Mouse (Mus musculus) retina, embryonic 14.5 days (tissue): Measurements from ENCODE around the gene Zbtb20.
A peak's percentile ranks its signal among the peaks of the same experiment; 100 is the strongest.

Experiments
- DNase-seq: peaks from one replicate; pipeline ENCODE4 v3.0.0-alpha.2; 2015; ENCODE audit warnings: low spot score

Zbtb20 gene

DNA sequence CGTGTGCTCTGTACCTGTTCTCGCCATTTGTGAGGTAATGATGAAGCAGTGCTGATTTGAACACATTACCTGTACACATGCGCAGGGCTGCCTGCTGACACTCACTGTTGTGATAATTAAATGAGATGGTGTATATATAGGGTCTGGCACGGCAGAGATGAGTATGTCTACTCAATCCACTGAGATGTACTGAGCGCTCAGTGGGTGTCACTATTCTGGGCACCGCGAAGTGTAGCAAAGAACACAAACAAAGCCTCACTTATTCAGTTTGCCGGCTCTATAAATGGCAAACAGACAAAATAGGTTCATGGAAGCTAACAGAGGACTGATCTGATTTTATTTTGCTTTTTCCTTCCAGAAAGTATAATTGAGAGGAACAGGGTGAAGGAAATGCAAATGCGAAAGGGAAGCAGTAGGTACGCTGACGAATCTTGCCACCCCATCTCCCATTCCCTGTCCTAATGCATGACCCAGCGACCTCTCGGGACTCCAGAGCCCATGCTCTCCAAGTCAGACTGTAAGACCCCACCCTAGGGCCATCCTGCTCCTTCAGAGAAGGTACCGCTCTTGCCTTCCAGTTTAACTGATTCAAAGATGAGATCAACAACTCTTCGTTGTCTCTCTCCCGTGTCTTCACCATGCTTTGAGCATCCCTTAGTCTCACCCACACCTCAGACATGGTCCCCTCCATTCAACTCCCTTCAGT lies 695.8 kb downstream of the Zbtb20 start:
- DNase-seq, result no peak

- no peak for DNase-seq
Measured at GRCm38 (mm10) chr16:43572171-43572570, 696.5 kb downstream of the Zbtb20 start.

GRCm38 (mm10) chr16:43572766-43573165 lies 697.1 kb downstream of the Zbtb20 start:
- DNase-seq, result no peak

DNA sequence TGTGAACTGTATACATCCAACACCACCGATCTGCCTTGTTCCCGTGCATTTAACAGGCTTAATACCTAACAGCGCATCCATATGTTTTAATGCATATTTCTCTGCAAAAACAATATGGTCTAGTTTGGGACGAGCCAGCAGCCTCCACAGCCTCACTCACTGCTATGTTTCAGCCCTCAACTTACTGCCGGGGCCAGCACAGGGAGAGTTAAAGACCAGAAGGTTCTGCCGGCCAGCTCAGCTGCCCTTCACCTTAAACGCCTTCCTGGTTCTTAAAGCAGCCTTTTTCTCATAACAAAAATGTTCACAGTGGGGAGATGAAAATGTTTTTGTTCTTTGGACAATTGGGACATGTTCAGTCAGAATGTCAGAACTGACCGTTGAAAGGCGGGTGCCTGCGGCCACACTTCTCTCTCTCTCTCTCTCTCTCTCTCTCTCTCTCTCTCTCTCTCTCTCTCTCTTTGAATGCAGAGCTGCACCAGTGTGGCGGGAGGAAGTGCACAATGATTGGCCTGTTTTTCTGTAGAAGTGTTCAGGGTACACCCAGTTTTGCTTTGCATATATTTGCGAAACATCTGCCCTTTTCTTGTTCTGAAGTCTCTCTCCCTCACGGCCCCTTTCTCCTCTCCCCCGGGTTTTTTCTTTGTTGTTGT lies 697.6 kb downstream of the Zbtb20 start:
- no peak for DNase-seq

DNA sequence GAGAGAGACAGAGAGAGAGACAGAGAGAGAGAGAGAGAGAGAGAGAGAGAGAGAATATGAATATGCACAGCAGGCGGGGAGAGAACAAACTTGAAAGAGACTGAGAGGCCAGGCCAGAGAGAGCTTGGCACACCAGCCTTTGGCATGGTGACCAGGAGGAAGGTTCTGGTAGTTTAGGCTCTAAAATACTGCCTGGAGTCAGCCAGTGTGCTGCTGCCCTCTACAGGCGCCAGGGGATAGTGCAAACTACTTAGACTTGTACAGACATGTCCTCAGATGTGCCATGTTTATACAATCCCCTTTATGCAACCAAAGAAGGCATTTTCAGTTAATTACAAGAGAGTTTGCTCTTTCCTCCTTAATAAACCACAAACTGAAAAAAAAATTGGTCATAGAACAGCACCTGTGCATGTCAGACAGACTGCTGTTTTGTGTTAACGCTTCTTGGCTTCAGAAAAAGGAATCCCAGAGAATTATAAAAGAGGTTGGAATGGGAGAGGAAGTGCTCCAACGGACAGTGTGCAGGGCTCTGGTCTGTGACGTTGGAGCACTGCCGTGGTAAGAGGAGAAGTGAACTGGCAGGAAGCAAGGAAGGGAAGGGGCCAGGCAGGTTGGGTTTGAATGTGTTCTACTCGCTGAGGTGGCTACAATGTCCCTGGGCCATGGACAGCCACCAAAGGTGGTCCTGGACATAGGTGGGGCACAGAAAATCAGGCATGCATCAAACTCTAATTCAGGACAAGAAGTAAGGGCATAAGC lies 698.5 kb downstream of the Zbtb20 start:
- peak; percentile 88 for DNase-seq

DNA sequence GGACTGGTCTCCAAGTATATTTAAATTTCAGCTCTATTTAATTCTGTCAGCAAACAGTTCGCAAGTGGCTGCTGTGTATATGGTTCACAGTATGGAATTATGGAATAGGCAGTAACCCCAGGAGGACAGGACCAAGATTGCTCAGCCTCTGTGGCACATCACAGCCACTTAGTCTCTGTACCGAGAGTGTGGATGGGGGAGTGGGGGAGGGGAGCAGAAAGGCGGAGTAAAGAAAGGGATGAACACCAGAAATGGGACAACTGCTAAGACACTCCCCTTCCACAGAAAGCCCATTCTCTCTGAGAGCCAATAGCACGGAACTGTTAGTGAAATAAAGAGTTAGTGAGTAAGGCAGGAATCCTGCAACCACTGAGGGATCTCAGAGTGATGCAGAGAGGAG lies 699.4 kb downstream of the Zbtb20 start:
- no peak for DNase-seq

- DNase-seq, result no peak
Measured at GRCm38 (mm10) chr16:43575507-43575906, 699.8 kb downstream of the Zbtb20 start.

DNA sequence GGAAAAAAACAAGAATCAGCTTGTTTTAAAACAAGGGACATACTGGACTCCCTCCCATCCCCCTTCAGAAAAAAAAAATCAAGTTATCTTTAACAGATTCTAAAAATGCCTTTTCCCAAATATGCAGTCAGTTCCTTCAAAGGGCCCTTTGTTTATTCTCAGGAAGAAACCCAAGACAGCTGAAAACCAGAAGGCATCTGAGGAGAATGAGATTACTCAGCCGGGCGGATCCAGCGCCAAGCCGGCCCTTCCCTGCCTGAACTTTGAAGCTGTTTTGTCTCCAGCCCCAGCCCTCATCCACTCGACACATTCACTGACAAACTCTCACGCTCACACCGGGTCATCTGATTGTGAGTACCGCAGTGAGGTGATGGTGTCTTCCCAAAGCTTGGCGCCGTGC lies 701.7 kb downstream of the Zbtb20 start:
- DNase-seq, result no peak

DNA sequence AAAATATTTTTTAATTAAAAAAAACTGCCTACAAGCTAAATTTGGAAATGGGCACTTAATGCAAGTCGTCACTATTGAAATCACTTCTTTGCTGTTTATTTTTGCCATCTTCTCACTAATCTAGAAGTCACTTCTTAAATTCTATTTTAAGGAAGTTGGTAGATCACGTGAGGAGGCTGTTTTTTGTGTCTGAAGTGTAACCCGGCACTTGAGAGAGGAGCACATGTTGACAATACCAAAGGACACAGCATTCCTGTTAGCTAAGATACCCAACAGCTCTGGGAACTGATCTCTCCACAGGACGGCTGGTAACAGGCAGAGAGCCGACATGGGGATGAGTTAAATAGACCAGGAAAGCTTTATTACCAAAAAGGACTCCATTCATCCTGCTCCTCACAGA lies 702.7 kb downstream of the Zbtb20 start:
- no peak for DNase-seq

DNA sequence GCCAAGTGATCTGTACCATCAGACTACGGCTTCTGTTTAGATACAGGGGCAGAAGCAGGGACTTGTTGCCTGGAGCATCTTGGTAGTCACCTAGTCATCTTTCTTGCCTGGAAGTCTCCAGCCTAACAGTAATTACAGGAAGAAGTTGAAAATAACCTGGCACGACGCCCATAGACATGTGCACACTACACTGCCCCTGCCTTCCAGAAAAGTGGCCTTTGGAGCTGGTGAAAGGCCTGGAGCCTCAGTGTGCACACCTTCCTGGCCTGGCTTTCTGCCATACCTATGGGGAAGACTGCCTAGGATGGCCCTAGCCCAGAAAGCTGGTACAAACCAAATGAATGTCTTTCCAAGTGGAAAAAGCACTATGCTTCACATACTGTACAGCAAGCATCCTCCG lies 703.4 kb downstream of the Zbtb20 start:
- DNase-seq, result no peak

GRCm38 (mm10) chr16:43580321-43580822 lies 704.7 kb downstream of the Zbtb20 start:
- no peak for DNase-seq

- no peak for DNase-seq
Measured at GRCm38 (mm10) chr16:43581551-43581950, 705.9 kb downstream of the Zbtb20 start.

DNA sequence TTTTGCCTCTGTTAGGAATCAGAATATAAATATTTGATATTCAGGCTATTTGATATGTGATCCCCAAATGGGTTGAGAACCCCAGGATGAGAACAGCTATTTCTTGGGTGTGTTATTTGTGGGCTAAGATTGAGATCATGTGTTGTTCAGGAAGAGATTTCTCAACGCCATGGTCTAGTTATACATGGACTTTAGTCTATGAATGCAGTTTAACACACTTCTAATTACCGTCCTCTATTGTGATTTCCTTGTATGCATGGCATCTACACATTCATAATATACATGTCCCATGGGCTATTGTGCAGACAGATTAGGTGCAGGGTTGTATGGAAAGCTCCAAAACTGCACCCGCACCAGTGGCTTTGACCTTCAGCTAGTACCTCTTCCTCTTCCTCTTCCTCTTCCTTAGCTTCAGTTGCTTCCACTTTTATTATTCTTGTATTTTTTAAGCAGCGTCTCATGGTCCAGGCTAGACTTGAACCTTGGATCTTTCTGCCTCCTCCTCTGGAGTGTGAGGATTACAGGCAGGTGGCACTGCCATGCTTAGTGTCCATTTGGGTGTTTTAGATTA lies 711.3 kb downstream of the Zbtb20 start:
- DNase-seq, result no peak

- DNase-seq, result no peak
Measured at GRCm38 (mm10) chr16:43590704-43591493, 715.2 kb downstream of the Zbtb20 start.

- DNase-seq, result no peak
Measured at GRCm38 (mm10) chr16:43592062-43592461, 716.4 kb downstream of the Zbtb20 start.

- DNase-seq, result peak; percentile 35
Measured at GRCm38 (mm10) chr16:43592801-43593200, 717.1 kb downstream of the Zbtb20 start.

DNA sequence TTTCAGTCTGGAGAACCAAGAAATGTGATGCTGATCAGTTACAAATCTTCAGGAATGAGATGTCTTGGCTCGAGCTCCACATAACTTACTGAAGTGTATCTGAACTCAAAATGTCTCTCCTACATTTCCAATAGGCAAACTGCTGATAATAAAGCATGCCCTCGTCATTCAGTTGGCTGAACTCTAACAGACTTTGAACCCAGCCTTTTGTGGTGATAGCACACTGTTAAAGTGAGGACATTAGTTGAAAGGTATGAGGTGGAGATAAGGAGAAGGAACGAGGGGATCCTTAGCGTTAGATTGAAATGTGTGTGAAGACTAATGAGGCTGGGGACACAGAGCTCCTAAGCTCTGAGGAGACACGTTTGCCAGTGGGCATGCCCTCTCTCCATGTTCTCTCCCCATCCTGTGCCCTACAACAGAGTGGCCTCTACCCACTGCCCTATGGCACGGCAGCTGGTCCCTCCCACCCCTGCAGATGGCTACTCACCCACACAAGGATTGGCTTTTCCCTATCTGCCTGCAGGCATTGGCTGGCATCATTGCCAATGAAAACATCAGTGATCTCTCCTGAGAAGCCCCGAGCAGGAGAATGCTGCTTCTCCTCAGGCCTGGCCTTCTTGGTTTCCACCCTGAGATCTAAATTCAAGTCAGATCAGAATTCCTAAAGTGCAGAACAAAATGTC lies 721.8 kb downstream of the Zbtb20 start:
- DNase-seq, result no peak

GRCm38 (mm10) chr16:43599707-43600106 lies 724.0 kb downstream of the Zbtb20 start:
- no peak for DNase-seq

GRCm38 (mm10) chr16:43602573-43602972 lies 726.9 kb downstream of the Zbtb20 start:
- DNase-seq, result no peak

DNA sequence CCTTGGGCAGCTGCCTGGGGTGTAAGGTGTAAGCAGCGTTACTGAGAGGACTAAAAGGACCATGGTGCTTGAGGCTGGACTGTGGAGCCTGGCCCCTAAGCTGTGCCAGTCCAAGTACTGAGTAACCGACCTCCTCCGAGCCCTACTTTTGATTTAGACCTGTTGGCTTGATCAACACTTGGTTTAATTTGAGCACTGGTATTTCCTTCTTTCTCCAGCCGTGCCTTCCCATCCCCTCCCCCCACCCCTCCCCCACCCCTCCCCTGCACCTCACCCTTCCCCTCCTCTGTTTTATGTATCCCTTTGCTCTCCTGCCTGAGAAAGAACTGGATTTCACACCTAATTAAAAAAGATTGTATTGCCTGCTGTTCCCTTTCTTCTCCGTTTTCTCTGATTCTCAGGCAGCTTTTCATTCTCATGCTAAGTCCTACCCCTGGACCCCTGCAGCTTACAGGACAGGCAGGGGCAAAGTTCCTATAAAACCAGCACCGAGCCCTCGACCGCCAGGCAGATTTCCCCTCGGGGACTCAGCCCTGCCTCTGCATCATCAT lies 728.0 kb downstream of the Zbtb20 start:
- peak; percentile 37 for DNase-seq
